Mouse (Mus musculus) forebrain, postnatal 0 days (tissue): ENCODE measurements around the gene Kctd7. TPM values are rescaled to one million over a fixed set of nuclear protein-coding genes. Genes with fewer than 3 reads are reported as not detected.

Experiments used
- ATAC-seq: fragments of 200-750 bp; cut with Nextera tagmentation; 2 replicates; pipeline ENCODE4 v1.8.0; 2017; ENCODE audit warnings: mild to moderate bottlenecking, moderate library complexity
- DNase-seq: peaks from one replicate; pipeline ENCODE4 v3.0.0-alpha.2; 2015
- H3K27ac ChIP-seq: fragments of 300-500 bp; sonication (generic); 2 replicates; pipeline ENCODE4 v1.5.1; 2014; ENCODE audit warnings: low read depth, mild to moderate bottlenecking, antibody characterized with exemption, low read length, moderate library complexity, mixed read lengths
- H3K27me3 ChIP-seq: fragments of 300-500 bp; sonication (generic); 2 replicates; pipeline ENCODE4 v1.6.1; 2014; ENCODE audit warnings: mild to moderate bottlenecking, low read length, mixed read lengths; ENCODE audit not compliant: insufficient read depth
- H3K36me3 ChIP-seq: fragments of 300-500 bp; sonication (generic); 2 replicates; pipeline ENCODE4 v1.6.1; 2014; ENCODE audit warnings: mild to moderate bottlenecking, moderate library complexity; ENCODE audit not compliant: insufficient read depth
- H3K4me1 ChIP-seq: fragments of 300-500 bp; sonication (generic); 2 replicates; pipeline ENCODE4 v1.6.1; 2014; ENCODE audit warnings: antibody characterized with exemption; ENCODE audit not compliant: insufficient read depth
- H3K4me2 ChIP-seq: fragments of 300-500 bp; sonication (generic); 2 replicates; pipeline ENCODE4 v1.6.1; 2014; ENCODE audit warnings: low read depth, mild to moderate bottlenecking, moderate library complexity
- H3K4me3 ChIP-seq: fragments of 300-500 bp; sonication (generic); 2 replicates; pipeline ENCODE4 v1.5.1; 2014; ENCODE audit warnings: low read depth, low read length, mixed read lengths
- H3K9ac ChIP-seq: fragments of 300-500 bp; sonication (generic); 2 replicates; pipeline ENCODE4 v1.6.1; 2014; ENCODE audit warnings: mild to moderate bottlenecking
- H3K9me3 ChIP-seq: fragments of 300-500 bp; sonication (generic); 2 replicates; pipeline ENCODE4 v1.6.1; 2016; ENCODE audit warnings: low read length
- CTCF ChIP-seq: sonication (generic); IDR thresholded peaks from 2 replicates; pipeline ENCODE4 v1.5.1; 2016; ENCODE audit warnings: antibody characterized with exemption, control low read depth, low read depth
- WGBS: fragments of 180-500 bp; shearing (Covaris S2); extraction: QIAGEN DNeasy Blood & Tissue Kit; methylation state at CpG from one replicate; pipeline ENCODE4 v1.1.7; 2014; 5-methylcytosine and 5-hydroxymethylcytosine counted together
- polyA plus RNA-seq: library from polyadenylated mRNA; unstranded; fragments of >200 nt; fragmentation: Nextera tagmentation; extraction: Ambion mirVana; gene quantifications from 2 replicates; pipeline ENCODE4 v1.2.1, GENCODE M21; 2015
- total RNA-seq: library from RNA; depleted of rRNA; stranded (reverse); fragments of >200 nt; gene quantifications from 2 replicates; pipeline ENCODE4 v1.2.3, GENCODE M21; 2014

Kctd7 gene
- total and polyA plus RNA-seq, 2 experiments from 2014 or later = 10.7 to 22.4 TPM

- Histone ChIP-seq H3K36me3 (peaks cover 18% of the 10 kb centered on the region), H3K27ac (no peak overlapping the region), H3K4me2 (no peak overlapping the region), H3K9me3 (no peaks in the 10 kb centered on the region), H3K9ac (no peak overlapping the region), H3K27me3 (no peaks in the 10 kb centered on the region), H3K4me3 (no peak overlapping the region), H3K4me1 (no peaks in the 10 kb centered on the region)
- no peak for DNase-seq
- ATAC-seq = no peak
- no peak for TF ChIP-seq CTCF
Observed at GRCm38 (mm10) chr5:130112653-130113052, 32.0 kb upstream of the Kctd7 start.

GRCm38 (mm10) chr5:130116116-130116515 lies 28.5 kb upstream of the Kctd7 start:
- H3K27me3 ChIP-seq = no peaks in the 10 kb centered on the region
- DNase-seq = no peak
- H3K27ac ChIP-seq = no peak overlapping the region
- no peaks in the 10 kb centered on the region for H3K9me3 ChIP-seq
- H3K4me2 ChIP-seq = no peak overlapping the region
- TF ChIP-seq CTCF = no peak
- 94% methylated on average over 12 of the region's 12 CpGs for WGBS
- H3K4me1 ChIP-seq = no peaks in the 10 kb centered on the region
- no peak overlapping the region for H3K4me3 ChIP-seq
- no peak for ATAC-seq
- peaks cover 5% of the 10 kb centered on the region; the same call in 1 of the 2 replicates for H3K36me3 ChIP-seq
- no peak overlapping the region for H3K9ac ChIP-seq

GRCm38 (mm10) chr5:130116857-130117256 lies 27.8 kb upstream of the Kctd7 start:
- TF ChIP-seq CTCF = no peak
- Histone ChIP-seq H3K9me3 (no peaks in the 10 kb centered on the region), H3K36me3 (peaks cover 5% of the 10 kb centered on the region; the same call in 1 of the 2 replicates), H3K27me3 (no peaks in the 10 kb centered on the region), H3K4me3 (no peak overlapping the region), H3K27ac (no peak overlapping the region), H3K9ac (no peak overlapping the region), H3K4me1 (no peaks in the 10 kb centered on the region), H3K4me2 (no peak overlapping the region)
- ATAC-seq (no peak), DNase-seq (no peak)
- 87% methylated on average over 7 of the region's 7 CpGs for WGBS

GRCm38 (mm10) chr5:130117932-130118331 lies 26.7 kb upstream of the Kctd7 start:
- no peaks in the 10 kb centered on the region for H3K9me3 ChIP-seq
- H3K4me3 ChIP-seq = no peak overlapping the region
- no peak for DNase-seq
- H3K36me3 ChIP-seq = peaks cover 5% of the 10 kb centered on the region; the same call in 1 of the 2 replicates
- TF ChIP-seq CTCF = no peak
- H3K27ac ChIP-seq = no peak overlapping the region
- ATAC-seq = no peak
- WGBS = 84% methylated on average over 6 of the region's 6 CpGs
- H3K4me2 ChIP-seq = no peak overlapping the region
- no peaks in the 10 kb centered on the region for H3K27me3 ChIP-seq
- H3K4me1 ChIP-seq = no peaks in the 10 kb centered on the region
- no peak overlapping the region for H3K9ac ChIP-seq

GRCm38 (mm10) chr5:130119236-130119635 lies 25.4 kb upstream of the Kctd7 start:
- TF ChIP-seq CTCF = no peak
- no peaks in the 10 kb centered on the region for H3K27me3 ChIP-seq
- H3K4me2 ChIP-seq = no peak overlapping the region
- no peaks in the 10 kb centered on the region for H3K4me1 ChIP-seq
- H3K27ac ChIP-seq = no peak overlapping the region
- H3K9ac ChIP-seq = no peak overlapping the region
- H3K4me3 ChIP-seq = no peak overlapping the region
- DNase-seq (no peak), ATAC-seq (no peak)
- H3K36me3 ChIP-seq = peaks cover 5% of the 10 kb centered on the region; the same call in 1 of the 2 replicates
- 82% methylated on average over 3 of the region's 3 CpGs for WGBS
- H3K9me3 ChIP-seq = no peaks in the 10 kb centered on the region

- no peak for TF ChIP-seq CTCF
- WGBS = 87% methylated on average over 12 of the region's 12 CpGs
- DNase-seq = no peak
- H3K9ac ChIP-seq = no peak overlapping the region
- H3K4me1 ChIP-seq = no peaks in the 10 kb centered on the region
- no peak overlapping the region for H3K4me2 ChIP-seq
- H3K27ac ChIP-seq = no peak overlapping the region
- ATAC-seq = no peak
- H3K36me3 ChIP-seq = no peaks in the 10 kb centered on the region; the same call in 1 of the 2 replicates
- no peaks in the 10 kb centered on the region for H3K9me3 ChIP-seq
- H3K4me3 ChIP-seq = no peak overlapping the region
- no peaks in the 10 kb centered on the region for H3K27me3 ChIP-seq
Observed at GRCm38 (mm10) chr5:130120070-130120736, 24.5 kb upstream of the Kctd7 start.

GRCm38 (mm10) chr5:130120904-130121303 lies 23.8 kb upstream of the Kctd7 start:
- H3K4me1 ChIP-seq = no peaks in the 10 kb centered on the region
- no peaks in the 10 kb centered on the region; the same call in 1 of the 2 replicates for H3K36me3 ChIP-seq
- no peak for TF ChIP-seq CTCF
- H3K9me3 ChIP-seq = no peaks in the 10 kb centered on the region
- DNase-seq (no peak), ATAC-seq (no peak)
- H3K27me3 ChIP-seq = no peaks in the 10 kb centered on the region
- WGBS = 77% methylated on average over 6 of the region's 6 CpGs
- no peak overlapping the region for H3K4me2 ChIP-seq
- H3K4me3 ChIP-seq = no peak overlapping the region
- no peak overlapping the region for H3K27ac ChIP-seq
- no peak overlapping the region for H3K9ac ChIP-seq
